Mouse (Mus musculus) hindbrain, embryonic 11.5 days (tissue): Measurements from ENCODE around the gene Bicra. TPM values are rescaled to one million over a fixed set of nuclear protein-coding genes. Genes with fewer than 3 reads are reported as not detected.

ENCODE experiments used
- ATAC-seq: fragments of 200-750 bp; cut with Nextera tagmentation; 2 replicates; pipeline ENCODE4 v1.8.0; 2017; ENCODE audit warnings: mild to moderate bottlenecking, moderate TSS enrichment, moderate library complexity; ENCODE audit not compliant: low FRiP score
- DNase-seq: peaks from one replicate; pipeline ENCODE4 v3.0.0-alpha.2; 2015; ENCODE audit warnings: low spot score
- H3K27ac ChIP-seq: fragments of 300-500 bp; sonication (generic); 2 replicates; pipeline ENCODE4 v1.5.1; 2014; ENCODE audit warnings: mild to moderate bottlenecking, low read depth, low read length
- H3K27me3 ChIP-seq: fragments of 300-500 bp; sonication (generic); 2 replicates; pipeline ENCODE4 v1.6.1; 2014; ENCODE audit warnings: mild to moderate bottlenecking, low read length, moderate library complexity, mixed read lengths; ENCODE audit not compliant: control insufficient read depth, insufficient read depth
- H3K36me3 ChIP-seq: fragments of 300-500 bp; sonication (generic); 2 replicates; pipeline ENCODE4 v1.6.1; 2014; ENCODE audit warnings: mild to moderate bottlenecking, low read length, moderate library complexity, mixed read lengths; ENCODE audit not compliant: control insufficient read depth, insufficient read depth
- H3K4me1 ChIP-seq: fragments of 300-500 bp; sonication (generic); replicated peaks from 2 replicates; pipeline ENCODE4 v1.6.1; 2014; ENCODE audit warnings: low read length, mixed read lengths; ENCODE audit not compliant: control insufficient read depth, insufficient read depth
- H3K4me2 ChIP-seq: fragments of 300-500 bp; sonication (generic); replicated peaks from 2 replicates; pipeline ENCODE4 v1.6.1; 2014; ENCODE audit warnings: mild to moderate bottlenecking, low read depth, low read length
- H3K4me3 ChIP-seq: fragments of 300-500 bp; sonication (generic); 2 replicates; pipeline ENCODE4 v1.5.1; 2014; ENCODE audit warnings: low read depth, low read length
- H3K9ac ChIP-seq: fragments of 300-500 bp; sonication (generic); 2 replicates; pipeline ENCODE4 v1.6.1; 2014; ENCODE audit warnings: low read depth, low read length
- H3K9me3 ChIP-seq: fragments of 300-500 bp; sonication (generic); 2 replicates; pipeline ENCODE4 v1.6.1; 2016; ENCODE audit warnings: low read length; ENCODE audit not compliant: control insufficient read depth
- WGBS: fragments of 180-500 bp; shearing (Covaris S2); extraction: QIAGEN DNeasy Blood & Tissue Kit; methylation state at CpG from one replicate; pipeline ENCODE4 v1.1.7; 2014; 5-methylcytosine and 5-hydroxymethylcytosine counted together
- polyA plus RNA-seq: library from polyadenylated mRNA; unstranded; fragments of >200 nt; fragmentation: Nextera tagmentation; extraction: Ambion mirVana; gene quantifications from 2 replicates; pipeline ENCODE4 v1.2.1, GENCODE M21; 2014

The Bicra gene
- polyA plus RNA-seq, 1 experiment from 2014 or later = 9.2 TPM

- WGBS = 29% methylated on average over 5 of the region's 5 CpGs
- Histone ChIP-seq H3K4me1 (peaks cover 11% of the 10 kb centered on the region; the same call in 1 of the 2 replicates), H3K27me3 (no peaks in the 10 kb centered on the region), H3K36me3 (no peaks in the 10 kb centered on the region), H3K4me2 (0 out of 2 replicates have a peak overlapping the region, but pooled peaks have one; percentile 14), H3K9ac (no peak overlapping the region), H3K27ac (peak overlapping the region; percentile 74), H3K9me3 (no peaks in the 10 kb centered on the region), H3K4me3 (0 out of 2 replicates have a peak overlapping the region, but pooled peaks have one; percentile 6)
- peak; percentile 49 for DNase-seq
- no peak for ATAC-seq
Observed at GRCm38 (mm10) chr7:16044531-16044930, 3.2 kb downstream of the Bicra start.

- peaks cover 11% of the 10 kb centered on the region; the same call in 1 of the 2 replicates for H3K4me1 ChIP-seq
- H3K4me2 ChIP-seq = peak overlapping the region; percentile 11; the same call in 1 of the 2 replicates
- WGBS = 13% methylated on average over 3 of the region's 3 CpGs
- DNase-seq (peak; percentile 21), ATAC-seq (no peak)
- no peaks in the 10 kb centered on the region for H3K9me3 ChIP-seq
- H3K4me3 ChIP-seq = 0 out of 2 replicates have a peak overlapping the region, but pooled peaks have one; percentile 6
- H3K9ac ChIP-seq = no peak overlapping the region
- H3K36me3 ChIP-seq = no peaks in the 10 kb centered on the region
- H3K27ac ChIP-seq = peak overlapping the region; percentile 74
- H3K27me3 ChIP-seq = no peaks in the 10 kb centered on the region
Observed at GRCm38 (mm10) chr7:16043861-16044435, 3.8 kb downstream of the Bicra start.

- DNase-seq = no peak
- ATAC-seq = no peak
- H3K9me3 ChIP-seq = no peaks in the 10 kb centered on the region
- no peak overlapping the region for H3K9ac ChIP-seq
- no peak overlapping the region for H3K4me2 ChIP-seq
- no peak overlapping the region for H3K4me3 ChIP-seq
- WGBS = 75% methylated on average over 10 of the region's 10 CpGs
- no peaks in the 10 kb centered on the region for H3K36me3 ChIP-seq
- no peaks in the 10 kb centered on the region for H3K27me3 ChIP-seq
- H3K27ac ChIP-seq = no peak overlapping the region
- peaks cover 11% of the 10 kb centered on the region; the same call in 1 of the 2 replicates for H3K4me1 ChIP-seq
Observed at GRCm38 (mm10) chr7:16042850-16043775, 4.6 kb downstream of the Bicra start.

- Histone ChIP-seq H3K9me3 (no peaks in the 10 kb centered on the region), H3K9ac (no peak overlapping the region), H3K27ac (no peak overlapping the region), H3K4me3 (no peak overlapping the region), H3K36me3 (no peaks in the 10 kb centered on the region), H3K4me1 (peaks cover 11% of the 10 kb centered on the region; the same call in 1 of the 2 replicates), H3K27me3 (no peaks in the 10 kb centered on the region), H3K4me2 (no peak overlapping the region)
- ATAC-seq (no peak), DNase-seq (no peak)
- WGBS = 94% methylated on average over 2 of the region's 2 CpGs
Observed at GRCm38 (mm10) chr7:16041208-16041607, 6.5 kb downstream of the Bicra start.

- H3K4me2 ChIP-seq = no peak overlapping the region
- DNase-seq (no peak), ATAC-seq (no peak)
- H3K27me3 ChIP-seq = no peaks in the 10 kb centered on the region
- no peaks in the 10 kb centered on the region for H3K4me1 ChIP-seq
- no peak overlapping the region for H3K4me3 ChIP-seq
- no peak overlapping the region for H3K9ac ChIP-seq
- no peaks in the 10 kb centered on the region for H3K9me3 ChIP-seq
- 95% methylated on average over 5 of the region's 5 CpGs for WGBS
- H3K27ac ChIP-seq = no peak overlapping the region
- no peaks in the 10 kb centered on the region for H3K36me3 ChIP-seq
Observed at GRCm38 (mm10) chr7:16039363-16039762, 8.4 kb downstream of the Bicra start.

- no peak overlapping the region for H3K9ac ChIP-seq
- no peak for DNase-seq
- ATAC-seq = no peak
- no peak overlapping the region for H3K27ac ChIP-seq
- 0 out of 2 replicates have a peak, but pooled peaks cover 3% of the 10 kb centered on the region for H3K36me3 ChIP-seq
- H3K9me3 ChIP-seq = no peaks in the 10 kb centered on the region
- no peaks in the 10 kb centered on the region for H3K27me3 ChIP-seq
- no peak overlapping the region for H3K4me2 ChIP-seq
- no peak overlapping the region for H3K4me3 ChIP-seq
- H3K4me1 ChIP-seq = no peaks in the 10 kb centered on the region
- WGBS = 94% methylated on average over 6 of the region's 6 CpGs
Observed at GRCm38 (mm10) chr7:16036972-16037371, 10.7 kb downstream of the Bicra start.

GRCm38 (mm10) chr7:16033580-16034461 lies 13.9 kb downstream of the Bicra start:
- Histone ChIP-seq H3K4me1 (no peaks in the 10 kb centered on the region), H3K4me3 (no peak overlapping the region), H3K9me3 (no peaks in the 10 kb centered on the region), H3K27ac (no peak overlapping the region), H3K36me3 (0 out of 2 replicates have a peak, but pooled peaks cover 3% of the 10 kb centered on the region), H3K9ac (no peak overlapping the region), H3K4me2 (no peak overlapping the region), H3K27me3 (no peaks in the 10 kb centered on the region)
- 96% methylated on average over 8 of the region's 8 CpGs for WGBS
- ATAC-seq (no peak), DNase-seq (no peak)

GRCm38 (mm10) chr7:16033059-16033458 lies 14.7 kb downstream of the Bicra start:
- H3K36me3 ChIP-seq = 0 out of 2 replicates have a peak, but pooled peaks cover 3% of the 10 kb centered on the region
- no peak overlapping the region for H3K4me3 ChIP-seq
- no peaks in the 10 kb centered on the region for H3K27me3 ChIP-seq
- 84% methylated on average over 1 of the region's 1 CpGs for WGBS
- no peaks in the 10 kb centered on the region for H3K9me3 ChIP-seq
- no peak overlapping the region for H3K4me2 ChIP-seq
- DNase-seq = no peak
- no peak overlapping the region for H3K9ac ChIP-seq
- no peak for ATAC-seq
- H3K27ac ChIP-seq = no peak overlapping the region
- H3K4me1 ChIP-seq = no peaks in the 10 kb centered on the region
